Mouse (Mus musculus) thymus, adult 2 months (tissue): ENCODE measurements around the gene Dhx9.

Experiments used
- CTCF ChIP-seq: fragments of 200-500 bp; IDR thresholded peaks from 2 replicates; pipeline ENCODE4 v1.5.1; 2012; ENCODE audit warnings: mild to moderate bottlenecking, control low read depth, low read length, moderate library complexity, borderline replicate concordance; ENCODE audit not compliant: control insufficient read depth, poor library complexity, insufficient read depth; ENCODE audit errors: extremely low read depth
- POLR2A ChIP-seq: fragments of 200-500 bp; IDR thresholded peaks from 2 replicates; pipeline ENCODE4 v1.6.1; 2012; ENCODE audit warnings: mild to moderate bottlenecking, low read length, control low read depth, moderate library complexity; ENCODE audit not compliant: control insufficient read depth, poor library complexity, insufficient read depth; ENCODE audit errors: extremely low read depth

GRCm38 (mm10) chr1:153440752-153441151, 46.7 kb downstream of the Dhx9 start:
- TF ChIP-seq POLR2A (no peak), CTCF (no peak)
